Mouse (Mus musculus): ENCODE data around the gene Zfyve26.
A peak's percentile ranks its signal among the peaks of the same experiment; 100 is the strongest.

GRCm38 (mm10) chr12:79191701-79192100, 104.4 kb downstream of the Zfyve26 start:
- 0 out of 2 replicates have a peak, but pooled peaks have one; percentile 25 for TF ChIP-seq POLR2A (IDR thresholded peaks at IDR 0.05; ENCODE audit: insufficient read depth, low read depth, low read length)
- peak; percentile 52 for TF ChIP-seq CTCF (IDR thresholded peaks at IDR 0.05; ENCODE audit: insufficient read depth, low read depth, low read length)
